Mouse (Mus musculus): ENCODE data around the gene 1700025C18Rik. TPM values are rescaled to one million over a fixed set of nuclear protein-coding genes. Genes with fewer than 3 reads are reported as not detected.

The 1700025C18Rik gene
- polyA plus RNA-seq, 1 experiment from 2014 or later = not detected

GRCm38 (mm10) chr2:165074937-165075336, 15.6 kb downstream of the 1700025C18Rik start:
- WGBS = 37% methylated on average over 2 of the region's 2 CpGs
- ATAC-seq (ENCODE audit: low FRiP score, low read depth) = no peak
- no peak overlapping the region for H3K4me2 ChIP-seq (replicated peaks)

DNA sequence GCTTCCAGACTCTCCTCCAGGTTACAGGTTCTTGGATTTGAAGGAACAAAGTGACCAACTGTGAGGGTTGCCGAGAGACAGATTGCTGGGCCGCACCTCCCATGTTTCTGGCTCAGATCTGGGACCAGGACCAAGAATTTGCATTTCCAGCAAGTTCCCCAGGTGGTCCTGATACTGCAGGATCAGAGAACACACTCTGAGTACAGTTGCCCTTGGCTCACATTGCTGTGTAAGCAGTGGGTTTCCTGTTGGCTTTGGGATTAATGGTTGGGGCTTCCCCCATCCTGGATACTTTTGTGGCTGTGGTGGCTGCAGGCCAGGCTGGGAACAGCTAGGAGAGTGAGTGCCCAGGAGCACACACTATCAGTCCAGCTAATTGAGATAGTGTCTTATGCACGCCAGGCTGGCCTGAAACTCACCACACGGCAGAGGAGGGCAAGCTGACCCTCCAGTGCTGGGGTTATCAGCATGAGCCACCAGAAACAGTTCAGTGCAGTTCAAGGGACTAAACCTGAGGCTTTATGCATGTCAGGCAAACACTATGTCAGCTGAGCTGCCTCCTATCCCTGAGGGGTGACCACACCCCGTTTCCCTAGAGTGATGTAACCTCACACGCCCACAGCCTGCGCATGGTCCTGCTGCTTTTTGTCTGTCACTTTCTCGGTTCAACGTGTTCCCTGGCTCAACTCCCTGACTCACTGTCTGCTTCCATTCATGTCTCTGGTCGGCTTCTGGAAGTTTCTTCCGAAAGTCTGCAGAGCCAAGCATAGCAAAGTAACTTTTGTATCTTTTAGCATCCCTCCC, 16.3 kb downstream of the 1700025C18Rik start:
- Histone ChIP-seq H3K27ac (no peak overlapping the region), H3K4me1 (peaks cover 8% of the 10 kb centered on the region; the same call in 1 of the 2 replicates), H3K27me3 (peaks cover 96% of the 10 kb centered on the region), H3K9me3 (no peaks in the 10 kb centered on the region), H3K4me2 (replicated peaks) (no peak overlapping the region), H3K4me3 (no peak overlapping the region), H3K36me3 (no peaks in the 10 kb centered on the region), H3K9ac (no peak overlapping the region)
- no peak for ATAC-seq (ENCODE audit: low FRiP score, low read depth)
- 48% methylated on average over 11 of the region's 11 CpGs for WGBS

More at GRCm38 (mm10) chr2:165074937-165075336, 15.6 kb downstream of the 1700025C18Rik start:
- Histone ChIP-seq H3K27ac (no peak overlapping the region), H3K4me1 (peaks cover 8% of the 10 kb centered on the region; the same call in 1 of the 2 replicates), H3K27me3 (peaks cover 96% of the 10 kb centered on the region), H3K36me3 (no peaks in the 10 kb centered on the region), H3K9ac (no peak overlapping the region), H3K9me3 (no peaks in the 10 kb centered on the region), H3K4me3 (no peak overlapping the region)

GRCm38 (mm10) chr2:165073381-165073781, 17.2 kb downstream of the 1700025C18Rik start:
- WGBS = 28% methylated on average over 9 of the region's 9 CpGs

DNA sequence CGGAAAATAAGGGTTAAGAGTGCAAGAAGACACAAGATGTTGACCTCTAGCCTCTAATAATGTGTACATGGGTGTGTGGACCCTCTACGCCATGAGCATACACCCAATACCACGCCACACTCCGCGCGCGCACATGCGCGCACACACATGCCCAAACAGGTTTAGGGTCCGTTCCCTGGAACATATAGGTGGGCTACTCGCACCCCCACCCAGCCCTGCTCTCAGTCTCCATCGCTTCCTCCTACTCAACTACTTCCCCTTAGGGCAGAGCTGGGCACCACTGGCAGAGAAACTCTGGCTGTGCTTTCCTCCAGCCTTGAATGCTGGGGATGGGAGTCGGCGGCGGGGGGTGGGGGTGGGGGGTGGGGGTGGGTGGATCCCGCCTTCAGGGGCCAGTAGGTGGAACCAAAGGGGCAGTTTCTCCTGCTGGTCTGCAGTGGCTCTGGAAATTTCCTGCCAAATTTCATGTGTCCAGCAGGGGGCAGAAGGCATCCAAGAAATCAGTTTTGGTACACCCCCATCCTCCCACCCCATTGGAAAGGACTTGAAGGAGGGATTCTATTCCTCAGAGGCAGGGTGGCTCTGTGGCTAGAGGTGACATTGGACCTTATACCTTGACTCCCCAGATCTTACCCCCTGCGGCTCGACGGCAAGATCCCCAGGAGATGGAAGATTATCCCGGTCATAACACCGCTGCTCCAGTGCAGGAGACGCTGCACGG, 20.3 kb downstream of the 1700025C18Rik start:
- WGBS = 19% methylated on average over 23 of the region's 23 CpGs
- ATAC-seq (ENCODE audit: low FRiP score, low read depth) = peak; percentile 30; the same call in 1 of the 2 replicates
- H3K4me1 ChIP-seq = 0 out of 2 replicates have a peak, but pooled peaks cover 3% of the 10 kb centered on the region
- peak overlapping the region; percentile 44 for H3K4me2 ChIP-seq (replicated peaks)
- no peaks in the 10 kb centered on the region for H3K9me3 ChIP-seq
- H3K27me3 ChIP-seq = peaks cover 60% of the 10 kb centered on the region
- no peak overlapping the region for H3K27ac ChIP-seq
- H3K9ac ChIP-seq = no peak overlapping the region
- no peaks in the 10 kb centered on the region for H3K36me3 ChIP-seq
- no peak overlapping the region for H3K4me3 ChIP-seq

More at GRCm38 (mm10) chr2:165073381-165073781, 17.2 kb downstream of the 1700025C18Rik start:
- no peaks in the 10 kb centered on the region for H3K36me3 ChIP-seq
- H3K9ac ChIP-seq = no peak overlapping the region
- H3K27me3 ChIP-seq = peaks cover 87% of the 10 kb centered on the region
- H3K4me1 ChIP-seq = peaks cover 8% of the 10 kb centered on the region; the same call in 1 of the 2 replicates
- no peak overlapping the region for H3K4me2 ChIP-seq (replicated peaks)
- H3K4me3 ChIP-seq = no peak overlapping the region
- no peak overlapping the region for H3K27ac ChIP-seq
- ATAC-seq (ENCODE audit: low FRiP score, low read depth) = no peak
- H3K9me3 ChIP-seq = no peaks in the 10 kb centered on the region

- ATAC-seq (ENCODE audit: low FRiP score, low read depth) = no peak
- Histone ChIP-seq H3K4me2 (replicated peaks) (no peak overlapping the region), H3K36me3 (no peaks in the 10 kb centered on the region), H3K4me3 (no peak overlapping the region), H3K27me3 (peaks cover 46% of the 10 kb centered on the region), H3K9me3 (no peaks in the 10 kb centered on the region), H3K9ac (no peak overlapping the region), H3K27ac (no peak overlapping the region), H3K4me1 (0 out of 2 replicates have a peak, but pooled peaks cover 3% of the 10 kb centered on the region)
- 70% methylated on average over 2 of the region's 2 CpGs for WGBS
Observed at GRCm38 (mm10) chr2:165068806-165069205, 21.7 kb downstream of the 1700025C18Rik start.

DNA sequence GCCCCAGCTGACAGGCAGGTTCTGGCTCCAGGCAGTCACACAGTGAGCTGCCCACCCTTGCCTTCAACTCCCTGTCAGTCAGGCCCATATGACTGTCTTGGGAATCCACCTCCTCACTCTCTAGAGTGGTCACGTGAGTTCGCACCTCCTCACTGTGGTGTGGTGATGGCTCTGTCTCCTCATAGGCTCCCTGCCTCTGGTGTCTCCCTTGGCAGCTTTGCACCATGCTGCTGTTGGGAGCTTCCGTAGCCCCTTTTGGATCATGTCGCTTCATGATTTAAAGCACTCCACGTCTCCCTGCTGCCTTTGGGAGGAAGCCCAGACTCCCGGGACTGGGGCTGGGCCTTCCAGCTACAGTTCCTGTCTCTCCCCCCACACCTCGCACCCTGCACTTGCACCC, 26.1 kb downstream of the 1700025C18Rik start:
- peaks cover 6% of the 10 kb centered on the region for H3K27me3 ChIP-seq
- ATAC-seq (ENCODE audit: low FRiP score, low read depth) = no peak
- WGBS = 42% methylated on average over 7 of the region's 7 CpGs

DNA sequence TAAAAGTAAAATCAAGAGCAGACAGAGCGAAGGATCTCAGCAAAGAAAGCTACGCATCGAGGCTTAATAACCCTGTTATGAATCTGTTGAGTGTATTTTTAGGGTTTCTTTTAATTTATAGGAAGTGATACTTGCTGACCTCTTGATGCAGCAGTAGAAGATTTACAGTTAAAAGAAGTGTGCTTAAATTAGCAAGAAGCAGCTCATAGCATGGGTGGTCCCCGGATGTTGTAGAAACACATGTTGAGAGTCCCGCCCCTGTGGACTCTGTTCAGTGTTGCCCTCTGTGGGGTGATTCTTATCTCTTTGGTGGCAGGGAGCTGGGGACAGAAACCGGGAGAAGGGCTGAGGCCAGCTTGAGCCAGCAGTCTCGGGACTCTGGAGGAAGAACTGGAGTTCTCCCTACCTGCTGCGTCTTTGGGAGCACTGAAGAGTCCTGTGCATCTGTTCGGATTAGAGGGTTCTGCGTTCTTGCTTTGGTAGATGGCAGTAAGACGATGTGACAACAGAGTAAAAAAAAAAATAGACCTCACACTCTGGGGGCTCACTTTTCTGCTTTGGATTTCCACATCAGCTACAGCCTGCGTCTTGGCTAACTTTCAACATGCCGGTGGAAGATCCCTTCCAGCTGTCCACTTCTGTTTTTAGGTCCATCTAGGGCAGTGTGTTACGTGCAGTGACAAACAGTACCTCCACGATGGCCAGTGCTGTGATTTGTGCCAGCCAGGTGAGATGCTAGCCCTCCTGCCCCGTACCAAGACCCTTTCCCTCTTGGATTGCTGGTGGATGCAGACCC, 28.7 kb downstream of the 1700025C18Rik start:
- no peaks in the 10 kb centered on the region for H3K36me3 ChIP-seq
- no peaks in the 10 kb centered on the region for H3K4me1 ChIP-seq
- no peaks in the 10 kb centered on the region for H3K9me3 ChIP-seq
- 75% methylated on average over 16 of the region's 16 CpGs for WGBS
- H3K27ac ChIP-seq = no peak overlapping the region
- ATAC-seq (ENCODE audit: low FRiP score, low read depth) = no peak
- no peak overlapping the region for H3K4me2 ChIP-seq (replicated peaks)
- H3K27me3 ChIP-seq = 0 out of 2 replicates have a peak, but pooled peaks cover 4% of the 10 kb centered on the region
- no peak overlapping the region for H3K9ac ChIP-seq
- H3K4me3 ChIP-seq = no peak overlapping the region

More for the DNA sequence above, 26.1 kb downstream of the 1700025C18Rik start:
- Histone ChIP-seq H3K9ac (no peak overlapping the region), H3K36me3 (no peaks in the 10 kb centered on the region), H3K4me2 (replicated peaks) (no peak overlapping the region), H3K27ac (no peak overlapping the region), H3K9me3 (no peaks in the 10 kb centered on the region), H3K4me1 (no peaks in the 10 kb centered on the region), H3K4me3 (no peak overlapping the region)

- H3K36me3 ChIP-seq = no peaks in the 10 kb centered on the region
- H3K27ac ChIP-seq = no peak overlapping the region
- no peak for ATAC-seq (ENCODE audit: low FRiP score, low read depth)
- WGBS = 92% methylated on average over 4 of the region's 4 CpGs
- peaks cover 9% of the 10 kb centered on the region for H3K27me3 ChIP-seq
- H3K4me2 ChIP-seq (replicated peaks) = no peak overlapping the region
- no peak overlapping the region for H3K4me3 ChIP-seq
- H3K9me3 ChIP-seq = no peaks in the 10 kb centered on the region
- H3K9ac ChIP-seq = no peak overlapping the region
- peaks cover 12% of the 10 kb centered on the region; the same call in 1 of the 2 replicates for H3K4me1 ChIP-seq
Observed at GRCm38 (mm10) chr2:165059961-165060360, 30.6 kb downstream of the 1700025C18Rik start.

GRCm38 (mm10) chr2:165056377-165057085, 34.0 kb downstream of the 1700025C18Rik start:
- H3K27ac ChIP-seq = no peak overlapping the region
- H3K4me3 ChIP-seq = peak overlapping the region; percentile 32; the same call in 1 of the 2 replicates
- H3K4me2 ChIP-seq (replicated peaks) = peak overlapping the region; percentile 60
- ATAC-seq (ENCODE audit: low FRiP score, low read depth) = no peak
- 0 out of 2 replicates have a peak, but pooled peaks cover 4% of the 10 kb centered on the region for H3K9me3 ChIP-seq
- H3K36me3 ChIP-seq = no peaks in the 10 kb centered on the region
- peaks cover 12% of the 10 kb centered on the region; the same call in 1 of the 2 replicates for H3K4me1 ChIP-seq
- H3K27me3 ChIP-seq = peaks cover 13% of the 10 kb centered on the region
- 75% methylated on average over 14 of the region's 14 CpGs for WGBS
- no peak overlapping the region for H3K9ac ChIP-seq

DNA sequence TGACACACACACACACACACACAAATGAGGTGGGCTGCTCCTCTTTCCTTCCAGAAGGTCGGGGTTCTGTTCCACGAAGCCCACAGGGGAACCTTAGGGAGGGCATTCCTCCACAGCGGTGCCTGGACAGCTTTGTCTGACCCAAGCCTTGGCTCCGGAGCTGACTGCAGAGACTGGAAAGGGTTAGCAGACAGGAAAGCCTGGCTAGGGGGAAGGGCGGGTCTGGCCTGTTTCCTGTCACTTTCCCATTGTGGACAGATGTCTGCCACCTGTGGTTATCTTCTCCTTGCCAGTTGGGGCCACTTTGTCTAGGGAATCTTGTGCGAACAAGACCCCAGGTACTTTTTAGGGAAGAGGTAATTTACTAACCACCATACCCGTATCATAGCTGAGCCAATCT, 34.6 kb downstream of the 1700025C18Rik start:
- H3K9ac ChIP-seq = peak overlapping the region; percentile 8; the same call in 1 of the 2 replicates

More for the DNA sequence above, 34.6 kb downstream of the 1700025C18Rik start:
- H3K36me3 ChIP-seq = no peaks in the 10 kb centered on the region
- H3K9me3 ChIP-seq = 0 out of 2 replicates have a peak, but pooled peaks cover 4% of the 10 kb centered on the region
- no peak for ATAC-seq (ENCODE audit: low FRiP score, low read depth)
- peak overlapping the region; percentile 60 for H3K4me2 ChIP-seq (replicated peaks)
- H3K27me3 ChIP-seq = peaks cover 13% of the 10 kb centered on the region
- H3K4me1 ChIP-seq = peaks cover 12% of the 10 kb centered on the region; the same call in 1 of the 2 replicates
- no peak overlapping the region for H3K27ac ChIP-seq
- WGBS = 2% methylated on average over 7 of the region's 7 CpGs
- peak overlapping the region; percentile 32 for H3K4me3 ChIP-seq

All from limb, embryonic 13.5 days (tissue).